Mouse (Mus musculus) bone marrow, adult 2 months (tissue): ENCODE measurements around the gene Rrp12. TPM values are rescaled to one million over a fixed set of nuclear protein-coding genes. Genes with fewer than 3 reads are reported as not detected.
"Not testable (repeated sequence)": the region's sequence is repeated elsewhere in the genome, so short reads cannot be mapped to it uniquely, and the experiment has no call there.

Experiments
- H3K27ac ChIP-seq: fragments of 200-500 bp; 2 replicates; pipeline ENCODE4 v1.5.1; 2012; ENCODE audit warnings: low read depth, mild to moderate bottlenecking, control low read depth, inconsistent platforms, low read length; ENCODE audit not compliant: control insufficient read depth, poor library complexity, insufficient read depth
- H3K4me1 ChIP-seq: fragments of 200-500 bp; 2 replicates; pipeline ENCODE4 v1.6.1; 2011; ENCODE audit warnings: low read length; ENCODE audit not compliant: control insufficient read depth, insufficient read depth
- H3K4me3 ChIP-seq: fragments of 200-500 bp; replicated peaks from 2 replicates; pipeline ENCODE3; 2011; ENCODE audit warnings: mild to moderate bottlenecking, low read depth, low read length, control low read depth; ENCODE audit not compliant: control insufficient read depth
- CTCF ChIP-seq: fragments of 200-500 bp; IDR thresholded peaks from 2 replicates; pipeline ENCODE4 v1.5.1; 2011; ENCODE audit warnings: low read length, control low read depth; ENCODE audit not compliant: control insufficient read depth, insufficient read depth
- POLR2A ChIP-seq: fragments of 200-500 bp; IDR thresholded peaks from 2 replicates; pipeline ENCODE4 v1.6.1; 2011; ENCODE audit warnings: low read depth, mild to moderate bottlenecking, control low read depth, low read length, borderline replicate concordance; ENCODE audit not compliant: control insufficient read depth
- WGBS: fragments of 180-500 bp; shearing (Covaris S2); methylation state at CpG from one replicate; pipeline ENCODE4 v1.1.7; 2018; 5-methylcytosine and 5-hydroxymethylcytosine counted together
- polyA plus RNA-seq: library from polyadenylated mRNA; stranded (reverse); fragments of >200 nt; gene quantifications from 2 replicates; pipeline ENCODE4 v1.2.4, GENCODE M21; 2011; ENCODE audit warnings: low replicate concordance; ENCODE audit not compliant: missing spikeins, insufficient read depth, insufficient read length

Gene Rrp12
- polyA plus RNA-seq, 1 experiment: 12.5 TPM

- WGBS: 88% methylated on average over 5 of the region's 5 CpGs
- TF ChIP-seq CTCF (no peak), POLR2A (no peak)
- Histone ChIP-seq H3K4me3 (no peak overlapping the region), H3K4me1 (peaks cover 1% of the 10 kb centered on the region), H3K27ac (no peak overlapping the region)
Observed at GRCm38 (mm10) chr19:41920412-41921067, 24.6 kb upstream of the Rrp12 start.

GRCm38 (mm10) chr19:41919471-41919870 lies 23.5 kb upstream of the Rrp12 start:
- Histone ChIP-seq H3K27ac (no peak overlapping the region), H3K4me1 (peaks cover 3% of the 10 kb centered on the region), H3K4me3 (no peak overlapping the region)
- no peak for TF ChIP-seq CTCF
- TF ChIP-seq POLR2A: no peak
- WGBS: 58% methylated on average over 4 of the region's 4 CpGs

DNA sequence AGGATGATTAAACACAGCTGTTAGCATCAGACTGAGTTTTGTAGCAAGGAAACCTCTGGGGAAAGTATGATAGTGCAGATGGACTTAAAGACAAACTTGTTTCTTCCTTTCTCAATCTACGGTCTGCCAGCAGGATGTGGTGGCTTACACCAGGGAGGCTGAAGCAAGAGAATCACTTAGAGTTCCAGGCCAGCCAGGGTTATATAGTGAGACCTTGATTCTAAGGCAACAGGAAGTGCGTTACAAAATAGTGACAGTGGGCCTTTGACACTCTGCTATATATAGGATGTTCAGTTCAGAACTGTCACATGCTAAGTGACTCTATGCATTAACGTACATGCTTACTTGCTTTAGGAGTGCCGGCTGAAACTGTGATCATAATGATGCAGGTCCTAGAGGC lies 20.9 kb upstream of the Rrp12 start:
- H3K4me3 ChIP-seq: no peak overlapping the region
- H3K4me1 ChIP-seq: peaks cover 3% of the 10 kb centered on the region
- peak overlapping the region; percentile 62 for H3K27ac ChIP-seq

DNA sequence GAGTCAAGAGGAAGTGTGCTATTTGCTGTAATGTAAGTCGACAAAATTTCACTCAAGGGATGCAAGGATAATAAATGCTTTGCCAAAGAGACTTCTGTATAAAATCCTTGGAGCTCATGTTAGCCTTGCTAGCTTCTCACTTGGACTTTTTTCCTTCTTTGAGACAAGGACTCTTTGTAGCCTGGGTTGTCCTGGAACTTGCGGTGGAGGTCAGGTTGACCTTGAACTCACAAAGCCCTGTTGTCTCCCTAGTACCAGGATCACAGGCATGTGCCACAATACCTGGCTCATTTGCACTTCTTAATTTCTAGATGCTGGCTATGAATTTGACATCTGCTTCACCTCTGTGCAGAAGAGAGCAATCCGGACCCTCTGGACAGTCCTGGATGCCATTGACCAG lies 19.3 kb upstream of the Rrp12 start:
- WGBS: 67% methylated on average over 3 of the region's 3 CpGs
- TF ChIP-seq POLR2A (no peak), CTCF (no peak)
- peaks cover 3% of the 10 kb centered on the region for H3K4me1 ChIP-seq
- H3K27ac ChIP-seq: no peak overlapping the region
- H3K4me3 ChIP-seq: no peak overlapping the region

More for the DNA sequence above, 20.9 kb upstream of the Rrp12 start:
- no peak for TF ChIP-seq POLR2A
- no peak for TF ChIP-seq CTCF
- WGBS: 37% methylated on average over 4 of the region's 4 CpGs

- not testable (repeated sequence) for H3K4me1 ChIP-seq, H3K4me3 ChIP-seq
- peak overlapping the region; percentile 49; the same call in 1 of the 2 replicates for H3K27ac ChIP-seq
Observed at GRCm38 (mm10) chr19:41914592-41914882, 18.6 kb upstream of the Rrp12 start.

- Histone ChIP-seq H3K4me3 (peak overlapping the region; percentile 54), H3K27ac (peak overlapping the region; percentile 92), H3K4me1 (peaks cover 3% of the 10 kb centered on the region)
- TF ChIP-seq CTCF: no peak
- no peak for TF ChIP-seq POLR2A
- 23% methylated on average over 6 of the region's 6 CpGs for WGBS
Observed at GRCm38 (mm10) chr19:41913774-41914591, 18.0 kb upstream of the Rrp12 start.

- TF ChIP-seq POLR2A (0 out of 2 replicates have a peak, but pooled peaks have one; percentile 18), CTCF (no peak)
- Histone ChIP-seq H3K27ac (peak overlapping the region; percentile 92), H3K4me1 (peaks cover 3% of the 10 kb centered on the region), H3K4me3 (peak overlapping the region; percentile 73)
- WGBS: 1% methylated on average over 53 of the region's 53 CpGs
Observed at GRCm38 (mm10) chr19:41912121-41913080, 16.4 kb upstream of the Rrp12 start.

GRCm38 (mm10) chr19:41911178-41912073 lies 15.5 kb upstream of the Rrp12 start, which contains the start of gene Pgam1:
Gene Pgam1, plus strand, starts transcription at chr19:41911923.
- 2% methylated on average over 54 of the region's 54 CpGs for WGBS
- Histone ChIP-seq H3K4me1 (peaks cover 6% of the 10 kb centered on the region), H3K27ac (peak within 1 kb of the TSS; percentile 92), H3K4me3 (peak within 1 kb of the TSS; percentile 81)
- TF ChIP-seq POLR2A (peak; percentile 71; the same call in 1 of the 2 replicates), CTCF (no peak)
